Mouse (Mus musculus): ENCODE results near the gene Sdhc.

GRCm38 (mm10) chr1:171122932-171123331, 27.5 kb downstream of the Sdhc start:
- TF ChIP-seq CTCF (IDR thresholded peaks at IDR 0.05; ENCODE audit: low read depth, low read length) (no peak), GATA2 (IDR thresholded peaks at IDR 0.05; ENCODE audit: borderline replicate concordance, low read depth, low read length) (no peak), GATA1 (IDR thresholded peaks at IDR 0.05; ENCODE audit: borderline replicate concordance, low read length) (no peak)

All from G1E (cell line).